Mouse (Mus musculus): ENCODE data around the gene Asgr1. TPM values are rescaled to one million over a fixed set of nuclear protein-coding genes. Genes with fewer than 3 reads are reported as not detected.
A peak's percentile ranks its signal among the peaks of the same experiment; 100 is the strongest.

The Asgr1 gene
- polyA plus RNA-seq, 1 experiment from 2014 or later, result 0.58 TPM

GRCm38 (mm10) chr11:70029829-70030550 is 23.9 kb upstream of the Asgr1 start:
- no peak for DNase-seq (ENCODE audit: low spot score)
- Histone ChIP-seq H3K27ac (replicated peaks) (peak overlapping the region; percentile 88), H3K27me3 (ENCODE audit: low read depth, poor library complexity, severe bottlenecking) (no peaks in the 10 kb centered on the region), H3K4me3 (peak overlapping the region; percentile 57), H3K4me1 (peaks cover 62% of the 10 kb centered on the region), H3K9me3 (replicated peaks) (no peaks in the 10 kb centered on the region), H3K36me3 (peaks cover 44% of the 10 kb centered on the region)
- WGBS, result 43% methylated on average over 11 of the region's 11 CpGs

- Histone ChIP-seq H3K4me3 (peak overlapping the region; percentile 57; the same call in 1 of the 2 replicates), H3K27ac (replicated peaks) (peak overlapping the region; percentile 88), H3K36me3 (peaks cover 47% of the 10 kb centered on the region), H3K9me3 (replicated peaks) (no peaks in the 10 kb centered on the region), H3K27me3 (ENCODE audit: low read depth, poor library complexity, severe bottlenecking) (no peaks in the 10 kb centered on the region), H3K4me1 (peaks cover 54% of the 10 kb centered on the region)
- no peak for DNase-seq (ENCODE audit: low spot score)
- 95% methylated on average over 28 of the region's 28 CpGs for WGBS
These were observed 23.1 kb upstream of the Asgr1 start for GRCm38 (mm10) chr11:70030651-70031320.

GRCm38 (mm10) chr11:70031321-70031670 is 22.6 kb upstream of the Asgr1 start:
- no peak for DNase-seq (ENCODE audit: low spot score)
- H3K27me3 ChIP-seq (ENCODE audit: low read depth, poor library complexity, severe bottlenecking), result no peaks in the 10 kb centered on the region
- no peak overlapping the region for H3K4me3 ChIP-seq
- H3K4me1 ChIP-seq, result peaks cover 49% of the 10 kb centered on the region
- peak overlapping the region; percentile 88; the same call in 1 of the 2 replicates for H3K27ac ChIP-seq (replicated peaks)
- peaks cover 47% of the 10 kb centered on the region for H3K36me3 ChIP-seq
- 96% methylated on average over 11 of the region's 11 CpGs for WGBS
- H3K9me3 ChIP-seq (replicated peaks), result no peaks in the 10 kb centered on the region

GRCm38 (mm10) chr11:70038174-70038573 is 15.7 kb upstream of the Asgr1 start:
- H3K27ac ChIP-seq (replicated peaks), result no peak overlapping the region
- peaks cover 85% of the 10 kb centered on the region for H3K36me3 ChIP-seq
- WGBS, result 85% methylated on average over 7 of the region's 7 CpGs
- H3K4me3 ChIP-seq, result no peak overlapping the region
- H3K27me3 ChIP-seq (ENCODE audit: low read depth, poor library complexity, severe bottlenecking), result no peaks in the 10 kb centered on the region
- H3K9me3 ChIP-seq (replicated peaks), result no peaks in the 10 kb centered on the region
- H3K4me1 ChIP-seq, result 0 out of 2 replicates have a peak, but pooled peaks cover 3% of the 10 kb centered on the region
- DNase-seq (ENCODE audit: low spot score), result no peak

GRCm38 (mm10) chr11:70039631-70040030 is 14.3 kb upstream of the Asgr1 start:
- Histone ChIP-seq H3K36me3 (peaks cover 85% of the 10 kb centered on the region), H3K27ac (replicated peaks) (no peak overlapping the region), H3K4me3 (no peak overlapping the region), H3K9me3 (replicated peaks) (no peaks in the 10 kb centered on the region), H3K27me3 (ENCODE audit: low read depth, poor library complexity, severe bottlenecking) (no peaks in the 10 kb centered on the region), H3K4me1 (peaks cover 17% of the 10 kb centered on the region)
- 92% methylated on average over 10 of the region's 10 CpGs for WGBS
- DNase-seq (ENCODE audit: low spot score), result no peak

GRCm38 (mm10) chr11:70040184-70040583 is 13.7 kb upstream of the Asgr1 start:
- no peak for DNase-seq (ENCODE audit: low spot score)
- Histone ChIP-seq H3K36me3 (peaks cover 86% of the 10 kb centered on the region), H3K27ac (replicated peaks) (no peak overlapping the region), H3K9me3 (replicated peaks) (no peaks in the 10 kb centered on the region), H3K4me3 (no peak overlapping the region), H3K27me3 (ENCODE audit: low read depth, poor library complexity, severe bottlenecking) (no peaks in the 10 kb centered on the region), H3K4me1 (peaks cover 20% of the 10 kb centered on the region)
- WGBS, result 91% methylated on average over 7 of the region's 7 CpGs

DNA sequence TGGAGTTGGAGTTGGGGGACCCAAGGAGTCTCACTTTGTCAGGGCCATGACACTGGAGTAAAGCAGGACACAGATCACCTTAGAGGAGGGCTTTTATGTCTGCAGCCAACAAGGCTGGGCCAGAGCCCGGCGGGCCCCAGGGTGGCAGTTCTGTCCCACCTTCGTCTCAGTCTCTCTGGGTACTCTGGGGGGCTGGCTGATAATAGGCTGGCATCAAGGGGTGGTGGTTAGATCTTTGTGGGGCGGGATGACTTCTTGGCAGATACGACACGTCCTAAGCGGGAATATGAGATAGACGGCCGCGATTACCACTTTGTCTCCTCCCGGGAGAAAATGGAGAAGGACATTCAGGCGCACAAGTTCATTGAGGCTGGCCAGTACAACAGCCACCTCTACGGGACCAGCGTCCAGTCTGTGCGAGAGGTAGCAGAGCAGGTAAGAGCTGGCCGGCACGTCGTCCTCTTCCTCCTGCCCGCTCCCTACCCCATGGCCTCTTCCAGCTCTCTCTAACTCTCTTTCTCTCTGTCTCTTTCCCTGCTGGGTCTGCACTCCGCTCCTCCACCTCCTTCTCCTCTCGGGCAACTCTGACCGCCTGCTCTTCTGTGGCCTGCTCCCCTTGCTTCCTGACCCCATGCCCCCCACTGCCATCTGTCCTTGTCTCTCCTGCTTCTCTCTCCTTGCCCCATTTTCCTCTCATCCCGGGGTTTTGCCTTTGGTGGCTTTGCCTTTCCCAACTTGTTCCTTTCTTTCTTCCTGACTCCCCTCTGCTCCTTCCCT is 11.4 kb upstream of the Asgr1 start:
- H3K4me1 ChIP-seq, result peaks cover 28% of the 10 kb centered on the region
- H3K27me3 ChIP-seq (ENCODE audit: low read depth, poor library complexity, severe bottlenecking), result no peaks in the 10 kb centered on the region
- H3K9me3 ChIP-seq (replicated peaks), result no peaks in the 10 kb centered on the region
- H3K27ac ChIP-seq (replicated peaks), result 0 out of 2 replicates have a peak overlapping the region, but pooled peaks have one; percentile 61
- 90% methylated on average over 23 of the region's 23 CpGs for WGBS
- H3K4me3 ChIP-seq, result no peak overlapping the region
- peaks cover 82% of the 10 kb centered on the region for H3K36me3 ChIP-seq
- no peak for DNase-seq (ENCODE audit: low spot score)

DNA sequence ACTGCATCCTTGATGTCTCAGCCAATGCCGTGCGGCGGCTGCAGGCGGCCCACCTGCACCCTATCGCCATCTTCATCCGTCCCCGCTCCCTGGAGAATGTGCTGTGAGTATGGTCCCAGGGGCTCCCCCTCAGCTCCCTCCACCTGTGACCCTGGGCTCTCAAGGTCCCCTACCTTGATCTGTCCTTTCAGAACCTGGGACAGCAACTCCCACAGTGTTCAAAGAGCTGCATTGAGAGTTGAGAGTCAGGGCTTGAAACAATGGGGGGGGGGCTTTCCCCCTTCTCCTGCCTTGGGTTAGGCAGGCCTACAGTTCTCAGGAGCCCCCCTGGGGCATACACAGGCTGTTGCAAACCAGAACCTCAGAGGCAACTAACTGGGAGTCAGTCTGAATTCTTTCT is 10.2 kb upstream of the Asgr1 start:
- Histone ChIP-seq H3K27me3 (ENCODE audit: low read depth, poor library complexity, severe bottlenecking) (no peaks in the 10 kb centered on the region), H3K36me3 (peaks cover 70% of the 10 kb centered on the region), H3K27ac (replicated peaks) (peak overlapping the region; percentile 61), H3K4me1 (peaks cover 28% of the 10 kb centered on the region), H3K4me3 (no peak overlapping the region), H3K9me3 (replicated peaks) (no peaks in the 10 kb centered on the region)
- WGBS, result 90% methylated on average over 7 of the region's 7 CpGs
- DNase-seq (ENCODE audit: low spot score), result no peak

- 31% methylated on average over 9 of the region's 9 CpGs for WGBS
- no peaks in the 10 kb centered on the region for H3K27me3 ChIP-seq (ENCODE audit: low read depth, poor library complexity, severe bottlenecking)
- H3K4me1 ChIP-seq, result peaks cover 28% of the 10 kb centered on the region
- no peak for DNase-seq (ENCODE audit: low spot score)
- H3K4me3 ChIP-seq, result no peak overlapping the region
- no peaks in the 10 kb centered on the region for H3K9me3 ChIP-seq (replicated peaks)
- H3K36me3 ChIP-seq, result peaks cover 52% of the 10 kb centered on the region
- peak overlapping the region; percentile 43 for H3K27ac ChIP-seq (replicated peaks)
These were observed 8.4 kb upstream of the Asgr1 start for GRCm38 (mm10) chr11:70045435-70045834.

- H3K9me3 ChIP-seq (replicated peaks), result no peaks in the 10 kb centered on the region
- WGBS, result 78% methylated on average over 6 of the region's 6 CpGs
- H3K27ac ChIP-seq (replicated peaks), result no peak overlapping the region
- DNase-seq (ENCODE audit: low spot score), result no peak
- H3K36me3 ChIP-seq, result peaks cover 13% of the 10 kb centered on the region
- no peak overlapping the region for H3K4me3 ChIP-seq
- H3K4me1 ChIP-seq, result peaks cover 14% of the 10 kb centered on the region
- H3K27me3 ChIP-seq (ENCODE audit: low read depth, poor library complexity, severe bottlenecking), result 0 out of 2 replicates have a peak, but pooled peaks cover 2% of the 10 kb centered on the region
These were observed 4.5 kb upstream of the Asgr1 start for GRCm38 (mm10) chr11:70049366-70049765.

DNA sequence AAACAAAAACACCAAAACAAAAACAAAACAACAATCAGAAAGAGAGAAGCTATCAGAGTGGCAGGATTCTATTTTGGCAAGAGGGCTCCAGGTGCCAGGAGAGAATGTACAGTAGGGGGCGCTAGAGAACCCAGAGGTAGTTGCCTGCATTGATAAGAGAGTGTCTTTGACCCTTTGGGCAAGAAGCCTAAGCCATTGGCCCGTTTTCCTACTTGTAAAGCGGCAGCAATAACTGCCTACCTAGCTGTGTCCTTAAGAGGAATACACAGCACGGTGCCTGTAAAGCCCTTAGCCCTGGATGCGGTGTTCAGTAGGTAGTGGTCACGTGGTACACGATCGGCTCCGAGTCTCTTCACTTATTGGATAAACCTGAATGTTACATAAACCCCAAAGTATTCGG is 4.1 kb upstream of the Asgr1 start:
- H3K4me1 ChIP-seq, result peaks cover 9% of the 10 kb centered on the region
- peaks cover 9% of the 10 kb centered on the region for H3K36me3 ChIP-seq
- DNase-seq (ENCODE audit: low spot score), result no peak
- H3K4me3 ChIP-seq, result no peak overlapping the region
- 0 out of 2 replicates have a peak, but pooled peaks cover 4% of the 10 kb centered on the region for H3K27me3 ChIP-seq (ENCODE audit: low read depth, poor library complexity, severe bottlenecking)
- no peaks in the 10 kb centered on the region for H3K9me3 ChIP-seq (replicated peaks)
- WGBS, result 62% methylated on average over 10 of the region's 10 CpGs
- H3K27ac ChIP-seq (replicated peaks), result no peak overlapping the region

DNA sequence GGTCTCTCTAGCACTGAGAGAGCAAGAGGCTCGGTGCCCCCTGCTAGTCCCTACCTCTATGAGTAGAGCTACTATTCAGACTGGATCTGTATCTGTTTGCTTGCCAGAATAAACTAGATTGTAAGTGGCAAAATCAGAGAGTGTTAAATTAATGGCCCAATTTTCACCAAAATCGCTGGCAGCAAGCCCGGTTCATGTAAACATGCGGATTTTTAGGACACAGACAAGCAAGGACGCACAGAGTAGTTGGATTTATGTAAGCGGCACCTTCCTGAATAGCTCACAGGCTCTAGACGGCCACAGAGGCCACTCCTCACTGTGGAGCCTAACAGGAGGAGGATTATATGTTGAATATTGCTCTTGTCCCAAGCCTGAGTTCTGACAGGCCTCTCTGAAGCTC is 729 bp upstream of the Asgr1 start:
- WGBS, result 83% methylated on average over 7 of the region's 7 CpGs
- Histone ChIP-seq H3K27me3 (ENCODE audit: low read depth, poor library complexity, severe bottlenecking) (0 out of 2 replicates have a peak, but pooled peaks cover 4% of the 10 kb centered on the region), H3K36me3 (no peaks in the 10 kb centered on the region), H3K9me3 (replicated peaks) (no peaks in the 10 kb centered on the region), H3K4me3 (no peak overlapping the region), H3K27ac (replicated peaks) (no peak overlapping the region), H3K4me1 (peaks cover 17% of the 10 kb centered on the region)
- no peak for DNase-seq (ENCODE audit: low spot score)

Measured in midbrain, embryonic 10.5 days (tissue).